Mouse (Mus musculus) spleen, adult 12 weeks (tissue): ENCODE results near the gene Hoxd3.

Experiments
- DNase-seq: peaks from one replicate; pipeline ENCODE4 v3.0.0; 2022; ENCODE audit warnings: low spot score

Gene Hoxd3

DNA sequence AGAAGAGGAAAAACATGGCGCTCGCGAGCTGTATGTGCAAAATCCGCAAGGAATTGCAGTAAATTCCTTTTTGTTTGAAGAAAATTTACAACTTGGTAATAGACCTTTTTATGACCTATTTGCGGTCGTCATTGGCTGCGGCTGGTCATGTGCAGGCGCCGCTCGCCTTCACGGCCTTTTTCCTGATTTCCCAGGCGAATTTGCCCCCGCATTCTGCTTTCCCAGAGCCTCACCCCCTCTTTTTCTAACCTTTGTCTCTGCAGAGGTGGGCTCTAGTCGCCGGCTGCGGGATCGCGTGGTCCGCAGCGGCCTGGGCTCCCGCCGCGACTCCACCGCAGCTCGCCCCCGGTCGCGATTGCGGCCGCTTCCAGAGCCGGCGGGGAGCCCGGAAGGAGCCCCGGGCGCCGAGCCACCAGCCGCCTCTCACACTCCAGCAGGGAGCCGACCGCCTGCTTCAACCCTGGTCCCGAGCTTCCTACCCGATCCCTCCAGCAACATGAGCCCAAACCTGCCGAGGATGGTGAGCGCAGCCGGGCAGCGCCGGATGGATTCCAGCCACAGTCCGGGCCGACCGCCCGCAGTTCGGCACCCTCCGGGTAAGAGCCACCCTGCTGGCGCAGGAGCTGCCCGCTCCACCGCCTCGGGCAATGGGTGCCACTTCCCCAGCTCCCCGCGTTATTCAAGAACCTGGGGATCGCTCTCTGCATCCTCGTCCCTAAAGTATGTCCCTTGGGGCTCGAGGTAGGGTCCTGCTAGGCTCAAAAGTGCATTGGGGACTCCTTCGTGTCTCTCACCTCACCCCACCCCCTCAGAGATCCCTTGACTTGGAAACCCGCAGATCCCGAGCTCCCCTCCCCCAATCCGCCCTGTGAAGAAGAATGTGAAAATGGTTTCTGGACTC is at the start of gene Hoxd3, which contains the start of gene Hoxd4:
TSS of gene Hoxd3 (plus strand) at position 207 of the 901 bp plus-strand sequence.
TSS of gene Hoxd4 (plus strand) at position 209 of the 901 bp plus-strand sequence.
- no peak for DNase-seq

DNA sequence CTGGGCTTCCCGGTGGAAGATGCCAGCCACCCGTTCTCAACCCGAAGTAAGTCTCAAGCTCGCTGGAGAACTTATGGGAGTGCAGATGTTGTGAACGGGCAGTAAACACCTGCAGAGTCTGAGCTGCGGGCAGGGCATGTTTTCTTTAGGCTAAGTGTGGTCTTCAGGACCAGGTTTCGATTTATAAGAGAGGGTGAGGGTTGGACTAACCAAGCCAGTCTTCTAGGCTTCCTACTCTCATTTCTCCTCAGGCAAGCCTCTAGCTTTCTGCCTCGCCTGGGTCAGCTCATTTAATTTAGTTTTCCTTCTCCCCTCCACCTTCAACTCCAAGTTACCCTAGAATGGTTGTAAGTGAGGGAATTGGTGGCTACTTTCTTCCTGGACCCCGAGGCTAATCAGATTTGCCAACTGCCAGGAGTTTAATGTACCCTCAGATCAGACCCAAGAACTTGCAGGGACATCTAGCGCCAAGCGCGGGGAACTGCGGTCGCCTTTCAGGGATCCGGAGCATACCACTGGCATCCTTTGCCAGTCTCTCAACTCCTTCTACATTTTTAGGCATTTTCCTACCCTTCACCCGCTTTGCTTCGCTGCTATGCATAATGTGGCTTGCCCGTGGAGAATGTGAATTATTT is 48.3 kb upstream of the Hoxd3 start:
- DNase-seq, result no peak

DNA sequence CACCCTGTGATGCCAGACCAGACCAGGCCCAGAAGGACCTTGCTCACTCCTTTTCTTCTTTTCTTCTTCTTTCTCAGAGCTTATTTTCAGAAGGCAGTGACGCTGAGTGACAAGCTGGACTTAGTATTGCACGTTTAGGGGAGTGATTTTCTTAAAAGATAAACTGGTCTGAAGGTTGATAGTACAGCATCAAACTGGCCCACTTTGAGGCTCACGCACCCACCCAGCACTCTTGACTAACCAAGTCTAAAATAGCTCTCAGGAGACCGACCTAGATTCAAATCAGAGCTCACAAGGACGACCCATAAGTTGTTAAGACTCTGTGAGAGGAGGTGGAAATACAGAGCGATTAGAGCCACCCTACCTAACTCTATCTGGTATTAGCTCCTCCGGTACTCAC is 45.3 kb upstream of the Hoxd3 start:
- no peak for DNase-seq

DNA sequence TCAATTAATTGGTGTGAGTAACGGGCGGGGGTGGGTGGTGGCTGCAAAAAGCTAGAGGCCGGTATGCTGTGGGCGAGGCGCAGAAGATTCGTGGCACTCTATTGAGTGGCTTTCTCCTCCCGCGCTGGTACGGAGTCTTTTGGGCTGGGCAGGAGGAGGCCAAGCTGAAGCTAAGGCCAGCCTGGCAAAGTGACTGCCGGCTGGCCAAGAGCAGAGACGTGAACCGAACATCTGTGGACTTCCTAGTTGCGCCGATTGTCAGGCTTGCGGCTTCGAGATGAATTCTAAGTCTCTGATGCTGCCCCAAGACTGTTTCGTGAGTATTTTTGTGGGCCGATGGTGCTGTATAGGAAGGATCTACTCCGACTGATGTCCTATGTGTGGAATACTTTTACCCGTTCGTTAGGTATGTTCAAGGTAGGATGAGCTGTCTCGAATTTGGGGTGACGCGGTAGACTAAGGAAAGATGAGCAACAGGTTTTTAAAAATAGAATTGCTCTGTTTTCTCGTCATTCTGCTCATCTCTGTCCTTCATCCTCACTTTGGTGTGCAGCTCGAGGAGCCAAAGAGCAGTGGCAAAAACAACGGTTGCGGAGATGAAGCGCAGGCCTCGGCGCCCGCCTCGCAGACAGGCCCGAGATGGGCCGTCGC is 44.4 kb upstream of the Hoxd3 start:
- DNase-seq, result no peak

DNA sequence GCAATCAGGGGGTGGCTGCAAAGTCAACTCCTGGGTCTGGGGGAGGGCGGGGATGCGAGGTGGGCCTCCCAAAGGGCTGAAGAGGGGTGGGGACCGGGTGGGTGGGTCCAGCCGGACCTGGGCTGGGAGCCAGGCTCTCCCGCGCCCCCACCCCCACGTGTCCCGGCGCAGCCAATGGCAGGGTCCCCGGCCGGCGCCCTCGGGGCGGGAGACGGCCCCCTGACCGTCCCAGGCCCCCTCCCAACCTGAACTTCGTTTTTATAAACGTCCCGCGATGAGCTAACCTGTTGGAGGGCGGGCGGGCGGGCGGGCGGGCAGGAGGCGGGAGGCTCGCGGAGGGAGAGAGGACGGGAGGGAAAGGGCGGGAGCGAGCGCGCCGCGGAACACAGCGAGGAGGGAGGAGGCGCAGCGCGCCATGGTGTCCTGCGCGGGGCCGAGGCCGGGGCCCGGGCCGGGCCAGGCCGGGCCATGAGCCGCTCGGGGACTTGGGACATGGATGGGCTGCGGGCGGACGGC is 43.8 kb upstream of the Hoxd3 start, which contains the start of gene Hoxd13:
TSS of gene Hoxd13 (plus strand) at position 469 of the 516 bp plus-strand sequence.
- DNase-seq, result no peak

DNA sequence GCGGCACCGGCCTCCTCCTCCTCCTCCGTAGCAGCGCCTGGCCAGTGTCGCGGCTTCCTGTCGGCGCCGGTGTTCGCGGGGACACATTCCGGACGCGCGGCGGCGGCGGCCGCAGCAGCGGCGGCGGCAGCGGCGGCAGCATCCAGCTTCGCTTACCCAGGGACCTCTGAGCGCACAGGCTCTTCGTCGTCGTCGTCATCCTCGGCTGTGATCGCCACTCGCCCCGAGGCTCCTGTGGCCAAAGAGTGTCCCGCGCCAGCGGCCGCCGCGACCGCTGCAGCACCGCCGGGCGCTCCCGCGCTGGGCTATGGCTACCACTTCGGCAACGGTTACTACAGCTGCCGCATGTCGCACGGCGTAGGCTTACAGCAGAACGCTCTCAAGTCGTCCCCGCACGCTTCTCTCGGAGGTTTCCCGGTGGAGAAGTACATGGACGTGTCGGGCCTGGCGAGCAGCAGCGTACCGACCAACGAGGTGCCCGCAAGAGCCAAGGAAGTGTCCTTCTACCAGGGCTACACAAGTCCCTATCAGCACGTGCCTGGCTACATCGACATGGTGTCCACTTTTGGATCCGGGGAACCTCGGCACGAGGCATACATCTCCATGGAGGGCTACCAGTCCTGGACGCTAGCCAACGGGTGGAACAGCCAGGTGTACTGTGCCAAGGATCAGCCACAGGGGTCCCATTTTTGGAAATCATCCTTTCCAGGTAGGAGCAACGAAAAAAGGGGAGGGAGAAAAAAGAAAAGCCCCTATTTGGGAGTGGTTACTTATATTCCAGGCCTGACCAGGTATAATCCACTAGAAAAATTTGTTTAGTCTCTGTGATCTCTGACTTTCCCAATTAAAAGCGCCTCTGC is 43.1 kb upstream of the Hoxd3 start:
- DNase-seq, result no peak

DNA sequence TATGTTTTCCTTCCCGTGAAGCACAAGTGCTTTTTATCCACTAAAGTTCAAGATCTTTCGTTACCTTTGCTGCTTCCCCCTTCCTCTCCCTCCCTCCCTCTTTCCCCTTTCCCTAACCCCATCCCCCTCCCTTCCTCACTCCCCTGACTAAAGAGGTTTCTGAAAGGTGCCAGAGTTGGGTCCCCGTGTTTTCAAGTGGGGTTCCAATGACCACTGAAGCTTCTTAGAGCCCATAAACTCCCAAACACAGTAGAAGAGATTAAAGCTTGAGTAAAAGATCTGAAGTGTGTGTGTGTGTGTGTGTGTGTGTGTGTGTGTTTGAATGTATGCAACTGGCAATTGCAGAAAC is 42.5 kb upstream of the Hoxd3 start:
- DNase-seq, result no peak

DNA sequence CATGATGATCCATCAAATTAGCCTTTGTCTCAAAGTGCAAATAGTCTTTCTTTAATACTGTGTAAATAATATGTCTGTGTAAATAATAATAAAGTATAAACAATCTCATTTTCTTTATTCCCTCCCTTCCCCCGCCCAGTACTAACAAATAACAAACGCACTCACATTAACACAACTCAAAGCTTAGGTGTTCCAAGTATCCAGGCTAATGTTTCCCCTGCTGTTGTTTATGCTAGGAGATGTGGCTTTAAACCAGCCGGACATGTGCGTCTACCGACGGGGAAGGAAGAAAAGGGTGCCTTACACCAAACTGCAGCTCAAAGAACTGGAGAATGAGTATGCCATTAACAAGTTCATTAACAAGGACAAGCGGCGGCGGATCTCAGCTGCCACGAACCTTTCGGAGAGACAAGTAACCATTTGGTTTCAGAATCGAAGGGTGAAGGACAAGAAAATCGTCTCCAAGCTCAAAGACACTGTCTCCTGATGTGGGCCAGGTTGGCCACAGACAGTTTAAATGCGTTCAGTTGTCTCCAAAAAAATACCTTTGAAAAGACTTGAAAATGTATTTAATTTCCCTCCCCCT is 42.0 kb upstream of the Hoxd3 start:
- DNase-seq, result no peak

DNA sequence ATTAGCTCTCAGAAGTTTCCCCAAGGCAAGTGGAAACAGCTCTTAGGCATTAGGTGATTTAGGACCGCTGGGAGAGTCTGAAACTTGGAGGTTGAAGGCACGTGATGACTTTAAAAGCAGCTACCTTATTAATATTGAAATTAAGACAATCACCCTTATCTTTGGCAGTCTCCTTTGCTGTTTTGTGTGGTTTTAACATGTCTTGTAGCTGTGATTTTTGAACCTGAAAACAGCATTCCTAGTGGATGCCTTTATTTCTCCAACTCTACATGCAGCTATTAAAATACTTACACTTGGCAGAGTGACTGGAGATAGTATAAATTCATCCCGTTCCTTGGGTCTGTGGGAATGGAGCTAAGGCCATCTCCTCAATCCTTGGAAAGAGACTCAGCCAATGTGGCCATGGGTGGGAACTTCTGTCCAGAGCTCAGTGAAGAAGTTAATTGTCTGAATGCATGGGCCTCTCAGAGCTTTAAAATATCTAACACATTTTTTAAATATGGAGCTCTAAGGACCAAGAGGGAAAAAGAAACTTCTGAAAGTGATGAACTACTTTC is 41.0 kb upstream of the Hoxd3 start:
- DNase-seq, result no peak

DNA sequence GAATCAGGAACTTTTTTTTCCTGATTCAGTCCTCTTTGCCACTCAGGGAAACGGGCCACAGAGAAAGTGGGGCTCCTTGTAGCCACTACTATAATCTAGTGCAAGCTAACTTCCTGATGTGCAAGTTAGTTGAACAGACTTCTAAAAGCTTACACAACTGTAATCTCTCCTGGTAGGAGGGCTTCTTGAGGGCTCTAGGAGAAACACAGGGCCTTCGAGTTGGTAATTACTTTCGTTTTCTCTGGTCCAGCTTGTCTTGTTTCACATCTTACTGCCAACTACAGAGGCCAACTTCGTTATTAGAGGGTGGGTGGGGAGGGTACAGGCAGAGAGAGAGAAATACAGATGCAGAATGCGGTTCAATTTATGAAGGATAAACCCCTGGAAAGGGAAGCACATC is 39.9 kb upstream of the Hoxd3 start:
- DNase-seq, result no peak

DNA sequence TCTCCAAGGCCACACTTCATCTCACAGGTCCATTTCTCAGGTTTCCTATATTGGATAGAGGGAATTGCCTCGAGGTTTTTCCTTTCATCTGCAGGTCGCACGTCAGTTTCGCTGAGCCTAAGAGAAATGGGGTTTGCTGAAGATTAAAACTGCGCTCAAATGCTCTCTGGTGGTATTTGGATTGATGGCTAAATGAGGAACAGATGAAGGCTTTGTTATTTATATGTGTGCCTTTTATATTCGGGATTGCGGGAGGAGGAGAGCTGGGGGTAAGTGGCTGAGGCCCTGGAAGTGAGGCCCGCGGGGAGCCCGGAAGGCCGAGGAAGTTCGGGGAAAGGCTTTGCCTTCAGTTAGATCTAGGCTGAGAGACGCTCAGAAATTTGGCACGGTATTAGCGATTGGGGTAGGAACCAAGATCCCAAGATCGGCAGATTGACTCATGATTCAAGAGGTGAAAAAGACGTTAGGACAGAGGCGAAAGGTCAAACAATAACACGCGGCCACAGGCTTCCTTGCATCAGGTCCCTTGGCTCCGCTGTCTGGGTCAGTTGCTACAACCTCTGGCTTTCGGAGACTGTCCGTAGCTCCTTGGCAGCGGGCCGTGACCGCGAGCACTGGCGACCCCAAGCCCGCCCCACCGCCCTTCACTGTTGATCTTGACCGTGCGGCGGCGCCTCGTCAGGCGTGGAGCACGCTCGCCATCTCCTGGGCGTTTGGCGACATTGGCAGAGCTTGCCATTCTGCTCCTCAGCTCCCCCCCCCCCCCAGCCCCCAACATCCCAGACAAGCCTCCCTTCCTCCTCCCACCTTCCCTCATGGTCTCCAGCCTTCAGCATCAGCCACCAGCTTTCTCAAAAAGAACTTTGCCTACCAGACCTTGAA is 39.0 kb upstream of the Hoxd3 start:
- DNase-seq, result no peak

DNA sequence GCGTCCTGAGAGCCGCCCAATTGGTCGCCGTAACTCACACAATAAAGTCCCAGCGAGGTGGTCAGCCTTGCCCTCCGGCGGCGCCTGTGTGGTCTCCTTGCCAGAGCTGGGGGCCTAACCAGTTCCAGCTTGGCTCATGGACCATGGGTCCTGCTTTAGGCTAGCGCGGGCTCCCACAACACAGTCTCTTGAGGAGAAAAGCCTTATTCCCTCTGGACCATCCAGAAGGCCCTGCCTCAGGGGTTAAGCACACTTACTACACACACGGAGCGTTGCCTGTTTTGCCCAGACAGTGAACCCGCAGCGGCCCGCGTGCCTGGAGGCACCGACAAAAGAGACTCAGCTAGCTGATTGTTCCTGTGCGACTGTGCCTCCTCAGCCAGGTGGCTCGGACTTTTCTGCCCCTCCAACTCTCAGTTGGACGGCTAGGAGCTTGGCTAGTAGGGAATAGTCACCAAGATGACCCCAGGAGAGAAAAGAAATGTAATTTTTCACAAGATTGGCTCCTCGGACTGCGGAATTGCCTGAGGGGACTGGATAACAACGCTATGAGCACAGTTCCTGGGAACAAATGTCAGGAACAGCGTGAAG is 37.8 kb upstream of the Hoxd3 start:
- DNase-seq, result no peak

DNA sequence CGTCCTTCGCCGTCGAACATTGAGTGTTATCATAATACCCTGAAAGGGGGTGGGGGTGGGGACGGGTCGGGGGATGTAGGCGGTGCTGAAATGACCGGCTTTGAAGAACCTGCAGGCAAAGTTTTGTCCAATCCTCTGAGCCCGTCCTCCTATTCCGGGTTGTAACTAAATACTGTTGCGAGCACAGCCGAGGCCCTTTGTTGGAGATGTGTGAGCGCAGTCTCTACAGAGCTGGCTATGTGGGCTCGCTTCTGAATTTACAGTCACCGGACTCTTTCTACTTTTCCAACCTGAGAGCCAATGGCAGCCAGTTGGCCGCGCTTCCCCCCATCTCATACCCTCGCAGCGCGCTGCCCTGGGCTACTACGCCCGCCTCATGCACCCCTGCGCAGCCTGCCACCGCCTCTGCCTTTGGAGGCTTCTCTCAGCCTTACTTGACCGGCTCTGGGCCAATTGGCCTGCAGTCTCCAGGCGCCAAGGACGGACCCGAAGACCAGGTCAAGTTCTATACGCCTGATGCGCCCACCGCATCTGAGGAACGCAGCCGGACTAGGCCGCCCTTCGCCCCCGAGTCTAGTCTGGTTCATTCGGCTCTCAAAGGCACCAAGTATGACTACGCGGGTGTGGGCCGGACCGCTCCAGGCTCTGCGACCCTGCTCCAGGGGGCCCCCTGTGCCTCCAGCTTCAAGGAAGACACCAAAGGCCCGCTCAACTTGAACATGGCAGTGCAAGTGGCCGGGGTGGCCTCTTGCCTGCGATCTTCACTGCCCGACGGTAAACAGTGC is 36.7 kb upstream of the Hoxd3 start, which contains the start of gene Hoxd12:
TSS of gene Hoxd12 (plus strand) at position 133 of the 785 bp plus-strand sequence.
- DNase-seq, result no peak

DNA sequence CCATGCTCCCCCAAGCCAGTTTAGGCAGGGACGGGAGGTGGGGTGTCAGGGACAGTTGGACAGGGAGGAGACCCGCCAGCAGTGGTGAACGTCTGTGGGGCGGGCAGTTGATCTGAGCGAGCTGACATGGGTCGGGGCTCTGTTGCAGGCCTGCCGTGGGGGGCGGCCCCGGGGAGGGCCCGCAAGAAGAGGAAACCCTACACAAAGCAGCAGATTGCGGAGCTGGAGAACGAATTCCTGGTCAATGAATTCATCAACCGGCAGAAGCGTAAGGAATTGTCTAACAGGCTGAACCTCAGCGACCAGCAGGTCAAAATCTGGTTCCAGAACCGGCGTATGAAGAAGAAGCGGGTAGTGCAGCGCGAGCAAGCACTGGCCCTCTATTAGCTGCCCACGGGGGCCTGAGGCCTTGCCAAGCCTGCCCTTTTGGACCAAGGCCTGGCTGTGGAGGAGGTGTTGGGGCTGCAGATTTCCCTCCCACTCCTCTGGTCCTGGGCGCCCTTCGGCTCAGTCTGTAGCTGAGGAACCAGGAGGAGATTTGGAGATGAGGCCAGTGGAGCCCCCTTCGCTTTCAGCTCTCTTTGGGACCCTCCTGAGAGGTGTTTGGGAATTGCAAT is 36.0 kb upstream of the Hoxd3 start:
- no peak for DNase-seq

DNA sequence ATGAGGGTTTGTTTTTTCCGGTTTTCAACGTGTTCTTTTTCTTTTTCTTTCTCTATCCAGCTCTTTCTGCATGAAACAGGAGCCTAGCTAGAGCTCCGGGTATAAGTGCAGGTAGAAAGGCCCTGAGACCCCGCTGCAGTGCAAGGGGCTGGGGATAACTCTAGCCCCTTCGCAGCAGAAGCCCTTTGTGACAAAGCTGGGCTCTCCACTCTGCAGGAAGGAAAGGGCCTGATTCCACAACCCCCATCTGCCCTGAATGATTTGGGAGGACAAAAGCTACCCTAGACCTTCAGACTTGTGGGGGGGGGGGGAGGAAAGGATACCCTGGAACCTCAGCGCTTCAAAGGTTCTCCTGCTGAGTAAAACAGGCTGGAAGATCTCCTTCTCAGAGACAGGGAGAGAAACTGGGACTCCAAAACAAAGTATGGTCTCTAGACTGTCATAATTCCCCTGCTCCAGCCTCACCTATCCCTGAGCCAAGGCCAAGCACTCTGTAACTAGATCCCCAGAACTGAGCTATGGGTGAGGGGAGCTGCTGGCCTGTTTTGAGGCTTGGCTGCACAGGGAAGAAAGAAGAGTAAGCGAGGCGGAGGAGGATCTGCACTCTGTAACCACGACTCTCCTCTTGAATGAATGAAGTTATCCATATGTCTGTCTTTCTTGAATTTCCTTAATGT is 35.2 kb upstream of the Hoxd3 start:
- DNase-seq, result no peak

DNA sequence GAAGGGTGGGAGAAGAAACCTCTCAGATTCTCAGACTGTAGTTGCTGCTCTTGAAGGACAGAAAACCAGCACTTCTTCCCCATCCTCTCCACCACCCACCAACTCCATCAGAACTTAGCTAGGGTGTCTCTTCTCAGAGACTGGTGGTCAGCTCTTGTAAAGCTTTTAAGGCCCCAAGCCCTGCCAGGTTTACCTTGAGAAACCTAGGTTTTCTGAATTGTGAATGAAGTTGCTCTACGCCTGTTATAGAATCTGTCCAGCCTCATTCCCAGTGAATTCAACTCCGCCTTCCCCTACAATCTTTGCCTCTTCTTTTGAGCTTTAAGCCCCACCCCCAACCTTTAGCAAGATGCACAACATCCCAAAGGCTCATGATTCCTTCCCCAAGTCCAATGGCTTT is 34.6 kb upstream of the Hoxd3 start:
- DNase-seq, result no peak

DNA sequence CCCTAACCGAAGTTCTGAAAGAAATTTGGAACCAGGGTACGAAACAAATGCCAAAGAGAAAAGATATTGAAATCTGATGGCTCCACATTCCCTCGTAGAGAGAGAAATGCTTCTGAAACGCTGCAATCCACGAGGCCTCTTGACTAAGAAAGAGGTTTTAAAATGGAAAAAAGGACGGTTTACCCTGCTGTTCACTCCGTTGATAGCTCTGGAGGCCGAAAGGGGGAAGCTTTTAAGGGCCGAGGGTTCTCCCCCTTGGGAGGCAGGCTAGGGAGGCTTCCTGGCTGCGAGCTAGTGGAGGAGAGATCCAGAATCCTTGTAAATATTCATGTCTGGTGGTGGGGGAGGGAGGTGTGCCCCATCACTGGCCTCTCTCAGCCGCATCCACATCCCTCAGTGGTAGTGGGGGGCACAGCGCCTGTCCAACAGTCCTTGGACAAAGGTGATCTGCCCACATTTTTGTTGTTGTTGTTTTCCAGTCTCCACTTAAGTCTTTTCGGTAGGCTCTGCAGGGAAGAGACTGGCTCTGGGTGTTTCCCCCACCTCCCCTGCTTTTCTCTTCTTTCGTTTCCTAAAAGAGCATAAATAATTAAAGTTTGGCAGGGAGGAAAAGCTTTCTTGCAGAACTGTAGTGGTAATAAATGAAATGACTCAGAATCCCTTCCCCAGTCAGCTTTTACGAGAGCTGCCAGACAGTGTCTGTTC is 32.7 kb upstream of the Hoxd3 start, which contains the start of gene Hoxd11:
TSS of gene Hoxd11 (plus strand) at position 667 of the 705 bp plus-strand sequence.
- no peak for DNase-seq
